Mouse (Mus musculus) testis, adult 2 months (tissue): ENCODE results near the gene Gatad2b. TPM values are rescaled to one million over a fixed set of nuclear protein-coding genes. Genes with fewer than 3 reads are reported as not detected.

Source experiments
- H3K27ac ChIP-seq: fragments of 200-500 bp; 2 replicates; pipeline ENCODE4 v1.5.1; 2012; ENCODE audit warnings: low read depth, low read length; ENCODE audit not compliant: control insufficient read depth, insufficient read depth
- H3K27me3 ChIP-seq: fragments of 200-500 bp; 2 replicates; pipeline ENCODE4 v1.6.1; 2012; ENCODE audit warnings: mild to moderate bottlenecking, low read length, moderate library complexity; ENCODE audit not compliant: control insufficient read depth, insufficient read depth
- H3K36me3 ChIP-seq: fragments of 200-500 bp; 2 replicates; pipeline ENCODE4 v1.6.1; 2012; ENCODE audit warnings: mild to moderate bottlenecking, low read length; ENCODE audit not compliant: control insufficient read depth, insufficient read depth
- H3K4me1 ChIP-seq: fragments of 200-500 bp; 2 replicates; pipeline ENCODE4 v1.6.1; 2012; ENCODE audit warnings: low read length; ENCODE audit not compliant: control insufficient read depth, insufficient read depth
- H3K4me3 ChIP-seq: fragments of 200-500 bp; 2 replicates; pipeline ENCODE4 v1.5.1; 2012; ENCODE audit warnings: low read depth, mild to moderate bottlenecking, low read length, moderate library complexity, mixed read lengths; ENCODE audit not compliant: control insufficient read depth
- CTCF ChIP-seq: fragments of 200-500 bp; IDR thresholded peaks from 2 replicates; pipeline ENCODE4 v1.5.1; 2012; ENCODE audit warnings: low read depth, mild to moderate bottlenecking, inconsistent platforms, low read length, moderate library complexity; ENCODE audit not compliant: control insufficient read depth, insufficient read depth, insufficient replicate concordance
- POLR2A ChIP-seq: fragments of 200-500 bp; IDR thresholded peaks from 2 replicates; pipeline ENCODE4 v1.6.1; 2012; ENCODE audit warnings: low read depth, mild to moderate bottlenecking, inconsistent platforms, low read length, moderate library complexity; ENCODE audit not compliant: control insufficient read depth
- polyA plus RNA-seq: library from polyadenylated mRNA; depleted of rRNA; stranded (reverse); fragments of >200 nt; gene quantifications from 2 replicates; pipeline ENCODE4 v1.2.3, GENCODE M21; 2012; rRNA removed

Gatad2b gene
- polyA plus RNA-seq, 1 experiment = 34.5 TPM

GRCm38 (mm10) chr3:90408721-90409120 lies 115.7 kb downstream of the Gatad2b start:
- TF ChIP-seq POLR2A = no peak
- no peak for TF ChIP-seq CTCF
- H3K4me3 ChIP-seq = peak overlapping the region; percentile 74; the same call in 1 of the 2 replicates
- no peaks in the 10 kb centered on the region for H3K4me1 ChIP-seq
- no peaks in the 10 kb centered on the region for H3K27me3 ChIP-seq
- H3K36me3 ChIP-seq = peaks cover 2% of the 10 kb centered on the region
- no peak overlapping the region for H3K27ac ChIP-seq

- Histone ChIP-seq H3K4me3 (no peak overlapping the region), H3K36me3 (peaks cover 3% of the 10 kb centered on the region), H3K27me3 (no peaks in the 10 kb centered on the region), H3K27ac (peak overlapping the region; percentile 62), H3K4me1 (no peaks in the 10 kb centered on the region)
- no peak for TF ChIP-seq POLR2A
- TF ChIP-seq CTCF = peak; percentile 68; the same call in 1 of the 2 replicates
These were observed 119.5 kb downstream of the Gatad2b start for GRCm38 (mm10) chr3:90412312-90413010.

GRCm38 (mm10) chr3:90413011-90413396 lies 120.0 kb downstream of the Gatad2b start:
- Histone ChIP-seq H3K4me1 (no peaks in the 10 kb centered on the region), H3K27ac (peak overlapping the region; percentile 61), H3K27me3 (no peaks in the 10 kb centered on the region), H3K4me3 (no peak overlapping the region), H3K36me3 (peaks cover 3% of the 10 kb centered on the region)
- TF ChIP-seq POLR2A (no peak), CTCF (no peak)

Other genes starting within 250 kb of the Gatad2b start
- 122 and 133 TPM in 2 replicates for gene 4933434E20Rik, start 241.5 kb upstream of the Gatad2b start, polyA plus RNA-seq
- gene Ubap2l, start 240.6 kb upstream of the Gatad2b start, polyA plus RNA-seq = 200 and 234 TPM in 2 replicates
- gene Tpm3, start 220.5 kb upstream of the Gatad2b start, polyA plus RNA-seq = 59.5 and 61.4 TPM in 2 replicates
- gene Nup210l, start 189.0 kb upstream of the Gatad2b start, polyA plus RNA-seq = 49.0 and 55.5 TPM in 2 replicates
- 962 and 971 TPM in 2 replicates for gene Rps27, start 79.5 kb upstream of the Gatad2b start, polyA plus RNA-seq
- 5.6 and 5.9 TPM in 2 replicates for gene Rab13, start 79.5 kb upstream of the Gatad2b start, polyA plus RNA-seq
- 12.2 and 15.4 TPM in 2 replicates for gene Jtb, start 61.6 kb upstream of the Gatad2b start, polyA plus RNA-seq
- gene Creb3l4, start 49.7 kb upstream of the Gatad2b start, polyA plus RNA-seq = 305 and 322 TPM in 2 replicates
- 22.5 and 27.4 TPM in 2 replicates for gene Slc39a1, start 45.0 kb upstream of the Gatad2b start, polyA plus RNA-seq
- gene Crtc2, start 39.0 kb upstream of the Gatad2b start, polyA plus RNA-seq = 25.1 and 33.7 TPM in 2 replicates
- gene Dennd4b, start 28.0 kb upstream of the Gatad2b start, polyA plus RNA-seq = 25.7 and 30.5 TPM in 2 replicates
- gene Slc27a3, start 96.8 kb downstream of the Gatad2b start, polyA plus RNA-seq = 17.9 and 18.9 TPM in 2 replicates
- 18.3 and 19.1 TPM in 2 replicates for gene Ints3, start 140.4 kb downstream of the Gatad2b start, polyA plus RNA-seq
- 54.5 and 64.8 TPM in 2 replicates for gene Npr1, start 172.7 kb downstream of the Gatad2b start, polyA plus RNA-seq
- gene Ilf2, start 182.9 kb downstream of the Gatad2b start, polyA plus RNA-seq = 30.8 and 33.2 TPM in 2 replicates
- 33.5 and 42.2 TPM in 2 replicates for gene Snapin, start 197.9 kb downstream of the Gatad2b start, polyA plus RNA-seq
- gene Chtop, start 216.3 kb downstream of the Gatad2b start, polyA plus RNA-seq = 51.5 and 53.5 TPM in 2 replicates
- 16.8 and 17.6 TPM in 2 replicates for gene S100a1, start 221.2 kb downstream of the Gatad2b start, polyA plus RNA-seq
- gene S100a13, start 221.3 kb downstream of the Gatad2b start, polyA plus RNA-seq = 2.9 and 3.2 TPM in 2 replicates
- gene S100a14, start 233.7 kb downstream of the Gatad2b start, polyA plus RNA-seq = 0.76 TPM in 1 of 2 replicates, not detected in the other
- gene S100a16, start 244.1 kb downstream of the Gatad2b start, polyA plus RNA-seq = 2.9 and 7.7 TPM in 2 replicates